Mouse (Mus musculus): ENCODE data around the gene Gnao1. TPM values are rescaled to one million over a fixed set of nuclear protein-coding genes. Genes with fewer than 3 reads are reported as not detected.

Gene Gnao1
- polyA plus RNA-seq, 1 experiment, result 4.1 TPM

DNA sequence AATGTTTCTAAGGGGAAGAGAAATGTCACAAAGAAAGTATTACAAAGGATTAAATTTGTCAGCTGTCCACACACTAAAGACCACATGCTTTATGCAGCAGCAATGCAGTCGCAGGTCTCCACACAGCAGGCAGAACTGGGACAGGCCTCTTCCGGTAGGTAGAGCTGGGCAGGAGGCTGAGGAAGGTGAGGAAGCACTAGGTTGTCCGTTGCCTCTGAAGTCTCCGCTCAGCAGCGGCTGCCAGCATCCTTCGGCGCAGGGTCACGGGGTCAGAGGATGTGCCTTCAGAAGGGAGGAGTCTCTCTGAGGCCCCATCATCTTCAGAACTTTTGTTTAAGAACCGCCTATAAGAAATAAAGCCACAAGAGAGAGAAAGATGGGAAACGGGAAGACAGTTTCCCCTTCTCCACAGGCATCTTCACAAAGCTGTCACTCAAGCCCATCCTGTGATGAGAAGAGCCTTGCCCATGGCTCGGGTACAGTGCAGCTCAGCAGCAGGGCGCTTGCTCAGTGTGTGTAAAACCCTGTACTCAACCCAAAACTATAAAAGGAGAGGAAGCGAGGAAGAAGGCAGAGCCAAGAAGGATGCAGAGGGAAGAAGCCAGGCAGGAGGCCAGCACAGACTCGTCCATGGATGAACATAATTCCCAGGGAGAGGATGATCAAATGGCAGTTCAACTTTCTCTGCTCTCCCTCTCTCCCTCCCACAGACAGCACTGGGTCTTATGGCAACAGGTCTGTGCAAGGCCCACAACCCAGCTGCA lies 163.4 kb downstream of the Gnao1 start:
- WGBS, result 91% methylated on average over 14 of the region's 14 CpGs
- no peaks in the 10 kb centered on the region for H3K4me1 ChIP-seq (ENCODE audit: control insufficient read depth, insufficient read depth, low read length)
- no peak overlapping the region for H3K27ac ChIP-seq (ENCODE audit: control insufficient read depth, insufficient read depth, low read depth, low read length, poor library complexity)
- TF ChIP-seq POLR2A (IDR thresholded peaks at IDR 0.05; ENCODE audit: borderline replicate concordance, control insufficient read depth, low read depth, low read length) (no peak), CTCF (IDR thresholded peaks at IDR 0.05; ENCODE audit: control insufficient read depth, insufficient read depth, low read length) (no peak)
- no peak overlapping the region for H3K4me3 ChIP-seq (replicated peaks; ENCODE audit: control insufficient read depth, low read depth, low read length)

DNA sequence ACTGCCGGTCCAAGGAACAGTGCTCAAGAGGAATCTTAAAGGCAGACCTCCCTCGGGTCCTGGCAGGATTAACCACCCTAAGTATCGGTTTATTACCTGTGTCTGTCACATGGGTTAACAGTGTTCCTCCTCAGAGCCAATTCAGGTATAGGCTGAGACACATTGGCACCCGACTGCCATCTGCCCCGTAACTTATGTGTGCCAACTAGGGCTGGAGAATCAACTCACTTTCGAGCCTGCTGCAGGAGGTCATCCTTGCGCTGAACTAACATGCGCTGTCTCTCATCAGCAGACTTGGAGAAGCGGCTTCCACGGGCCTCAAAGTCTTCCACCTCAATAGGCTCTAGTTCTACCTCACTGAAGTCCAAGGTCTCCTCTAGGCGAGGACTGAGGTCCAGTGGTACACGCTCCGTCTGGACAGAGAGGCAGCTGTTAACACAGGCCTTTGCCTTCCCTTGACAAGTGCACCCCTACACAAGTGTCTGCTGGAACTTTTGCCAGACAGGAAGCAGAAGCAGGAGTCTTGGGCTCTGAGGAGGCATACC lies 164.1 kb downstream of the Gnao1 start:
- Histone ChIP-seq H3K4me3 (replicated peaks; ENCODE audit: control insufficient read depth, low read depth, low read length) (no peak overlapping the region), H3K4me1 (ENCODE audit: control insufficient read depth, insufficient read depth, low read length) (no peaks in the 10 kb centered on the region), H3K27ac (ENCODE audit: control insufficient read depth, insufficient read depth, low read depth, low read length, poor library complexity) (no peak overlapping the region)
- TF ChIP-seq POLR2A (IDR thresholded peaks at IDR 0.05; ENCODE audit: borderline replicate concordance, control insufficient read depth, low read depth, low read length), result no peak
- no peak for TF ChIP-seq CTCF (IDR thresholded peaks at IDR 0.05; ENCODE audit: control insufficient read depth, insufficient read depth, low read length)
- WGBS, result 93% methylated on average over 13 of the region's 13 CpGs

DNA sequence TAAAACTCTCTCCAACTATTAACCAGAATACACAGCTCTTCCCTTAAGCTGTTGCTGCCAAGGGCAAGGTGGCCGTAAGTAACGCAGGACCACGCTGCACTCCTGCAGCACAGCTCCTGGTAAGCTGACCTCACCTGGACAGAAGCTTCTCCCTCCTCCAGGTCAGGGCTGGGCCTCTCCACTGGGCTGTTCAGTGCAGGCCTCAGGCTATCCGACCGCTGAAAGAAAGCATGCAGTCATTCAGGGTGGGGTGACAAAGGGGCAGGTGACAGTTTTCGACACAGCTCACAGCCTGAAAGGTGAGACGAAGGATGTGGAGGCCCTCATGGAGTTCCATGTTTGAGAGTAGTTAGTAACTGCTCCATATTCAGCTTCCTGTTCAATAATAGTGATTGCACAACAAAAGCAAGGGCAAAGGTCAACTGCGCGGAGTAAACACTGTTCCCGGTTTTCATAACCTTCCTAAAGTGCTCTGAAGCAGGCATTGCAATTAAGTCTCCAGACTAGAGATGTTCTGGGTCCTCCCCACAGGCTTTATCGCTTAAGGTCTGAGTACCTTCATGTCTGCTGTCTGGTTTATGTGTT lies 164.9 kb downstream of the Gnao1 start:
- Histone ChIP-seq H3K4me1 (ENCODE audit: control insufficient read depth, insufficient read depth, low read length) (no peaks in the 10 kb centered on the region), H3K4me3 (replicated peaks; ENCODE audit: control insufficient read depth, low read depth, low read length) (no peak overlapping the region), H3K27ac (ENCODE audit: control insufficient read depth, insufficient read depth, low read depth, low read length, poor library complexity) (no peak overlapping the region)
- WGBS, result 87% methylated on average over 11 of the region's 11 CpGs
- TF ChIP-seq CTCF (IDR thresholded peaks at IDR 0.05; ENCODE audit: control insufficient read depth, insufficient read depth, low read length) (no peak), POLR2A (IDR thresholded peaks at IDR 0.05; ENCODE audit: borderline replicate concordance, control insufficient read depth, low read depth, low read length) (no peak)

DNA sequence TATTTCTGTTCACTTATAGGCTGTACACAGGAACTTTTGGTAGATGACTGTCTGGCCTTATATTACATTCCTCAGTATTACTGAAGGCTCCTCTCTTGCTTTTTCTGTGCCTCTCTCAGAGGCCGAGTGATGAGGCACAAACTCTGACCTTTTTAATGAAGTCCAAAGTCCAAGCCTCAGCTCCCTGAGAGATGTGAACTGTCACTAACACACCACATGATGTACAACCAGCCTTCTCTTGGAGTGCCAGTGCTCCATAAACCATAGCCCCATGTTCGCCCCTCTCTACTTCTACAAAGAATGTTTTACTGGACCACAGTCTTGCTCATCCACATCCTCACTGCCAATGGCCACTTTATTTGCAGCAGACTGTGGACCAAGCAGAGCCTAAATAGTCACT lies 165.6 kb downstream of the Gnao1 start:
- no peak for TF ChIP-seq POLR2A (IDR thresholded peaks at IDR 0.05; ENCODE audit: borderline replicate concordance, control insufficient read depth, low read depth, low read length)
- no peak overlapping the region for H3K27ac ChIP-seq (ENCODE audit: control insufficient read depth, insufficient read depth, low read depth, low read length, poor library complexity)
- 84% methylated on average over 2 of the region's 2 CpGs for WGBS
- no peak overlapping the region for H3K4me3 ChIP-seq (replicated peaks; ENCODE audit: control insufficient read depth, low read depth, low read length)
- H3K4me1 ChIP-seq (ENCODE audit: control insufficient read depth, insufficient read depth, low read length), result no peaks in the 10 kb centered on the region

DNA sequence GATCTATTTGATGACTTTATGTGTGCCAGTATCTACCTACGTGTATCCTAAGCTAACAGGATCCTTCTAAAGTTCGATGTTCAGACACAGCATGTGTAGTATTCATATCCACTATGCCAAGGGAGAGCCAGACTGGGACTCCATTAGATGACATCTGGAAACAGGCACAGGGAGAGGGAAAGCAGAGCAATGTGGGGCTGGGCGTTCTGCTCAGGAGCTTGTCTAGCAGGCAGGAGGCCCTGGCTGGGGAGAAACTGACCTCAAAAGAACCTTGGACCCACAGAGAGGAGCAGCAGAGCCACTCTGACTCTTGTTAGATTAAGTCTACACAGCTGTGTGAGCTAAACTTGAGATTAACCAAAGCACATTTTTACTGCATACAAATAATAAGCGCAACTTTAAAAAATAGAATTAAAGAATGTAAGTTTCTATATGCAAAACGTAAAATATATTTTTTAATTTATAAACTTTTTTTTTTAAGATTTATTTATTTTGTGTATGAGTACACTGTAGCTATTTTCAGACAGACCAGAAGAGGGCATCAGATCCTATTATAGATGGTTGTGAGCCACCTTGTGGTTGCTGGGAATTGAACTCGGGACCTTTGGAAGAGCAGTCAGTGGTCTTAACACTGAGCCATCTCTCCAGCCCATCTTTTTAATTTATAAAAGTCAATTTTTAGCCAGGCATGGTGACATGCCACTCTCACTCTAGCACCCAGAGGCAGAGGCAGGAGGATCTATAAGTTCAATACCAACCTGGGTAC lies 166.9 kb downstream of the Gnao1 start:
- H3K4me1 ChIP-seq (ENCODE audit: control insufficient read depth, insufficient read depth, low read length), result no peaks in the 10 kb centered on the region
- no peak overlapping the region for H3K4me3 ChIP-seq (replicated peaks; ENCODE audit: control insufficient read depth, low read depth, low read length)
- WGBS, result 93% methylated on average over 6 of the region's 6 CpGs
- no peak overlapping the region for H3K27ac ChIP-seq (ENCODE audit: control insufficient read depth, insufficient read depth, low read depth, low read length, poor library complexity)
- TF ChIP-seq CTCF (IDR thresholded peaks at IDR 0.05; ENCODE audit: control insufficient read depth, insufficient read depth, low read length), result no peak
- TF ChIP-seq POLR2A (IDR thresholded peaks at IDR 0.05; ENCODE audit: borderline replicate concordance, control insufficient read depth, low read depth, low read length), result no peak

DNA sequence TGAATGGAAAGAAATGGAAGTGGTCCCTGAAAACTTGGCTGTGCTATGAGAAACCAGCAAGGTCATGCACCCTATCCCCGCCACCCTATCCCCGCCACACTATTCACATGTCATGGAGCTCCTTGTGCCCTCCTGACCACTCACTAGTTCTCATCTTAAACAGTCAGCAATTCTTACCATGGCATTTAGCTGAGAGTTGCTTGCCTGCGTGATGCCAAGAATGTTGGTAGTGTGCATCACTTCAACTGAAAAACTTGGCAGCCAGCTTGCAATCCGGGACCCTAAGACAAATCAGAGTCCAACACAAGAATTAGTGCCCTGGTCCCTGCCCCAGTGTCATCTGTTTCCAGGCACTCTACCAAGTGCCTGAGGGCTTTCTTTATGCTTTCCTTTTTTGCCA lies 170.4 kb downstream of the Gnao1 start:
- H3K27ac ChIP-seq (ENCODE audit: control insufficient read depth, insufficient read depth, low read depth, low read length, poor library complexity), result no peak overlapping the region
- no peaks in the 10 kb centered on the region; the same call in 1 of the 2 replicates for H3K4me1 ChIP-seq (ENCODE audit: control insufficient read depth, insufficient read depth, low read length)
- no peak overlapping the region for H3K4me3 ChIP-seq (replicated peaks; ENCODE audit: control insufficient read depth, low read depth, low read length)
- WGBS, result 97% methylated on average over 4 of the region's 4 CpGs
- TF ChIP-seq CTCF (IDR thresholded peaks at IDR 0.05; ENCODE audit: control insufficient read depth, insufficient read depth, low read length), result no peak
- no peak for TF ChIP-seq POLR2A (IDR thresholded peaks at IDR 0.05; ENCODE audit: borderline replicate concordance, control insufficient read depth, low read depth, low read length)

DNA sequence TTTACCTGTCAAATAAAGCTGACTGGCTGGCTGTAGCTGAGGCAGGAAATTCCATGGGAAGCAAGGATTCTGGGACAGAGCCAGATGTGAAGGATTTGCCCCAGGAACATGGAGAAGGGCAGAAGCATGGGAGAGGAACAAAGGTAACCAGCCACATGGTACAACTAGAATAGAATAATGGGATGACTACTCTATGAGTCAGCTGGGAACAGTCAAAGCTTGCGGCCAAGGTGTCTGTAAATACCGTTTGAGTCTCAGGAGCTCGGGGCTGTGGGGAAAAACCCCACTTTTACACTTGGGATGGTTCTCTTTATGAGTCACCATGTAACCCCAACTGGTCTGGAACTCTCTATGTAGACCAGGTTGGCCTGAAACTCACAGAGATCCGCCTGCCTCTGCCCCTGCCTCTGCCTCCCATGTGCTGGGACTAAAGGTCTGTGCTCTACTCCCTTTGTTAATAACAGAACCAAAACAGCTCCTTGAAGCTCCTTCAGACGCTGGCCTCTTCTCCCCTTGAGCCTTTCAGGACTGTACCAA lies 172.0 kb downstream of the Gnao1 start:
- WGBS, result 88% methylated on average over 5 of the region's 5 CpGs
- Histone ChIP-seq H3K27ac (ENCODE audit: control insufficient read depth, insufficient read depth, low read depth, low read length, poor library complexity) (no peak overlapping the region), H3K4me3 (replicated peaks; ENCODE audit: control insufficient read depth, low read depth, low read length) (no peak overlapping the region), H3K4me1 (ENCODE audit: control insufficient read depth, insufficient read depth, low read length) (no peaks in the 10 kb centered on the region; the same call in 1 of the 2 replicates)
- TF ChIP-seq CTCF (IDR thresholded peaks at IDR 0.05; ENCODE audit: control insufficient read depth, insufficient read depth, low read length) (no peak), POLR2A (IDR thresholded peaks at IDR 0.05; ENCODE audit: borderline replicate concordance, control insufficient read depth, low read depth, low read length) (no peak)

DNA sequence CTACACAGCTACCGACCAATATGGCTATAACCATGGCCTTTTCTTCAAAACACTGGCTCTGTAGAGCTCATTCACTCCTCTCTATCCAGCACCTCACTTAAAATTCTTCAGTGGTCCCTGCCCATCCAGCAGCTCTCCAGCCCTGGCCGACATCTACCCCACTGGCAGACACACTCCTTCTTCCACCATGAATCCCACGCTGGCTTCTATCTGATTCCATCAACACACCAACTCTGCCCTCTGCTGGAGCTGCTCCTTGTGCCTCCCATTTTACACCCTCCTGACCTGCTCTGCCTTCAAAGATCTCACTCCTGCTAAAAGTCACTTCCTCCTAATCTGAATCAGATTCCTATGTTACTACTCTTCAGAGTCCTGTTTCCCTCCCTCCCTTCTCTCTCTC lies 174.1 kb downstream of the Gnao1 start:
- WGBS, result 87% methylated on average over 3 of the region's 3 CpGs
- H3K4me3 ChIP-seq (replicated peaks; ENCODE audit: control insufficient read depth, low read depth, low read length), result no peak overlapping the region
- H3K4me1 ChIP-seq (ENCODE audit: control insufficient read depth, insufficient read depth, low read length), result no peaks in the 10 kb centered on the region; the same call in 1 of the 2 replicates
- TF ChIP-seq CTCF (IDR thresholded peaks at IDR 0.05; ENCODE audit: control insufficient read depth, insufficient read depth, low read length), result no peak
- no peak for TF ChIP-seq POLR2A (IDR thresholded peaks at IDR 0.05; ENCODE audit: borderline replicate concordance, control insufficient read depth, low read depth, low read length)
- no peak overlapping the region for H3K27ac ChIP-seq (ENCODE audit: control insufficient read depth, insufficient read depth, low read depth, low read length, poor library complexity)
